Mouse (Mus musculus): ENCODE measurements around the gene Rnh1.

- TF ChIP-seq POLR2A (IDR thresholded peaks at IDR 0.05; ENCODE audit: low read depth, low read length) (peak; percentile 84), CTCF (IDR thresholded peaks at IDR 0.05; ENCODE audit: extremely low read depth, insufficient read length, insufficient replicate concordance, low read depth, low read length) (no peak)
Observed at GRCm38 (mm10) chr7:141117636-141118035, 55.0 kb downstream of the Rnh1 start, which contains the start of gene Ano9.

Measured in small intestine, adult 2 months (tissue).